Mouse (Mus musculus) midbrain, embryonic 11.5 days (tissue): ENCODE measurements at regions not wholly inside any gene's neighbourhood (a gene's known extent, or its start where the extent isn't known, plus 50 kb on each side); places are given as distances from the start of the nearest gene placed in this dataset.

Experiments
- ATAC-seq: fragments of 200-750 bp; cut with Nextera tagmentation; 2 replicates; pipeline ENCODE4 v1.8.0; 2017; ENCODE audit warnings: moderate TSS enrichment, moderate library complexity; ENCODE audit not compliant: low FRiP score
- DNase-seq: peaks from one replicate; pipeline ENCODE4 v3.0.0; 2015; ENCODE audit warnings: low spot score; ENCODE audit errors: missing footprints
- H3K27ac ChIP-seq: fragments of 300-500 bp; sonication (generic); 2 replicates; pipeline ENCODE4 v1.5.1; 2014; ENCODE audit warnings: low read depth, low read length
- H3K27me3 ChIP-seq: fragments of 300-500 bp; sonication (generic); 2 replicates; pipeline ENCODE4 v1.6.1; 2014; ENCODE audit warnings: mild to moderate bottlenecking, low read length, moderate library complexity, mixed read lengths; ENCODE audit not compliant: control insufficient read depth, insufficient read depth
- H3K36me3 ChIP-seq: fragments of 300-500 bp; sonication (generic); 2 replicates; pipeline ENCODE4 v1.6.1; 2014; ENCODE audit warnings: mild to moderate bottlenecking, low read length, moderate library complexity, mixed read lengths; ENCODE audit not compliant: control insufficient read depth, insufficient read depth
- H3K4me1 ChIP-seq: fragments of 300-500 bp; sonication (generic); 2 replicates; pipeline ENCODE4 v1.6.1; 2014; ENCODE audit warnings: low read length; ENCODE audit not compliant: control insufficient read depth, insufficient read depth
- H3K4me2 ChIP-seq: fragments of 300-500 bp; sonication (generic); 2 replicates; pipeline ENCODE4 v1.6.1; 2014; ENCODE audit warnings: mild to moderate bottlenecking, moderate library complexity
- H3K4me3 ChIP-seq: fragments of 300-500 bp; sonication (generic); 2 replicates; pipeline ENCODE4 v1.5.1; 2014; ENCODE audit warnings: low read depth, low read length
- H3K9ac ChIP-seq: fragments of 300-500 bp; sonication (generic); 2 replicates; pipeline ENCODE4 v1.6.1; 2014; ENCODE audit warnings: low read length
- H3K9me3 ChIP-seq: fragments of 300-500 bp; sonication (generic); 2 replicates; pipeline ENCODE4 v1.6.1; 2016; ENCODE audit warnings: low read length; ENCODE audit not compliant: control insufficient read depth
- WGBS: fragments of 180-500 bp; shearing (Covaris S2); extraction: QIAGEN DNeasy Blood & Tissue Kit; methylation state at CpG from one replicate; pipeline ENCODE4 v1.1.7; 2014; 5-methylcytosine and 5-hydroxymethylcytosine counted together

GRCm38 (mm10) chr7:74070836-74071235, 57.3 kb upstream of the St8sia2 start:
- Histone ChIP-seq H3K4me3 (no peak overlapping the region), H3K36me3 (no peaks in the 10 kb centered on the region), H3K4me1 (no peaks in the 10 kb centered on the region), H3K9ac (no peak overlapping the region), H3K27ac (no peak overlapping the region), H3K9me3 (no peaks in the 10 kb centered on the region), H3K27me3 (no peaks in the 10 kb centered on the region), H3K4me2 (no peak overlapping the region)
- DNase-seq (peak; percentile 6), ATAC-seq (no peak)
- 94% methylated on average over 2 of the region's 2 CpGs for WGBS

- H3K27me3 ChIP-seq, result no peaks in the 10 kb centered on the region
- WGBS, result 72% methylated on average over 4 of the region's 4 CpGs
- no peaks in the 10 kb centered on the region for H3K4me1 ChIP-seq
- peak; percentile 72 for DNase-seq
- no peak for ATAC-seq
- H3K9ac ChIP-seq, result no peak overlapping the region
- H3K36me3 ChIP-seq, result no peaks in the 10 kb centered on the region
- H3K27ac ChIP-seq, result no peak overlapping the region
- H3K4me3 ChIP-seq, result no peak overlapping the region
- H3K4me2 ChIP-seq, result no peak overlapping the region
- H3K9me3 ChIP-seq, result no peaks in the 10 kb centered on the region
Observed at GRCm38 (mm10) chr7:74065449-74066099, 52.1 kb upstream of the St8sia2 start.
